Mouse (Mus musculus): ENCODE measurements around the gene Myoz2. TPM values are rescaled to one million over a fixed set of nuclear protein-coding genes. Genes with fewer than 3 reads are reported as not detected.

Gene Myoz2
- total and polyA plus RNA-seq, 3 experiments, result 691 to 1,834 (median 1,454) TPM

DNA sequence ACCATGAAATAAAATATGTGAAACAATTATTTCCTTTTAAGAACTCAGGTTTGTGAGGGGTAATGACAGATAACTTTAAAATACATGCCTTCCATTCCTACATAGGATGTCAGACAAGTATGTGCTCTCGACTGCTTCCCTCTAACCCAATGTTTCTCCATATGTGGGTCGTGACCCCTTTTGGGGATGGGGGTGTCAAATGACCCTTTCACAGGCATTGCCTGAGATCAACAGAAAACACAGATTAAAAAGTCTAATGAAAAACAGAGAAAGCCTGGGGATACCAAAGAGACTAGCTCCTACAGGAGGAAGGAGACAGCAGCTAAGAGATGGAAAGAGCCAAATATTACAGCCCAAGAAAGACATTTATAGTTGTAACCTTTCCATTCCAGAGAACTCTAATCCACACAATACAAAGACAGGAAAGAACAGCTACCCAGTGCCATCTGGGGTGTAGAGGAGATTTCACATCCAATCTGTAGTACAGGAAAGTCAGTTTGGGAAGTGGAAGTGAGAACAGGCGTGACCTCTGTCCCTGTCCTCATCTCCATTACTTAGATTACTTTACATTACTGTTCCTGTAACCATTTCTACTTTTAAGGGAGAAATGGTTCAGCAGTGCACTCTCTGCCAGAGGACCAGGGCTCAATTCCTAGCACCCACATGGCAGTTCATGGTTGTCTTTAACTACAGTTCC is 62.5 kb downstream of the Myoz2 start:
- Histone ChIP-seq H3K4me1 (ENCODE audit: control insufficient read depth, insufficient read depth, low read length) (peaks cover 2% of the 10 kb centered on the region; the same call in 1 of the 2 replicates), H3K79me2 (replicated peaks; ENCODE audit: control insufficient read depth, insufficient read depth, low read length) (no peaks in the 10 kb centered on the region), H3K36me3 (ENCODE audit: control insufficient read depth, insufficient read depth, low read length) (no peaks in the 10 kb centered on the region; the same call in 1 of the 2 replicates), H3K27ac (no peak overlapping the region), H3K4me3 (no peak overlapping the region), H3K27me3 (ENCODE audit: control insufficient read depth, insufficient read depth, low read length) (no peaks in the 10 kb centered on the region), H3K9ac (ENCODE audit: low read depth, low read length) (no peak overlapping the region)
- DNase-seq, result no peak
- 83% methylated on average over 3 of the region's 3 CpGs for WGBS
- intact Hi-C loops (cut with DNase I), result no loop called here
- TF ChIP-seq EP300 (IDR thresholded peaks at IDR 0.05; ENCODE audit: insufficient read depth, low read depth, low read length) (no peak), CTCF (IDR thresholded peaks at IDR 0.05) (no peak), POLR2A (IDR thresholded peaks at IDR 0.05; ENCODE audit: insufficient read depth, low read depth, low read length) (no peak)

DNA sequence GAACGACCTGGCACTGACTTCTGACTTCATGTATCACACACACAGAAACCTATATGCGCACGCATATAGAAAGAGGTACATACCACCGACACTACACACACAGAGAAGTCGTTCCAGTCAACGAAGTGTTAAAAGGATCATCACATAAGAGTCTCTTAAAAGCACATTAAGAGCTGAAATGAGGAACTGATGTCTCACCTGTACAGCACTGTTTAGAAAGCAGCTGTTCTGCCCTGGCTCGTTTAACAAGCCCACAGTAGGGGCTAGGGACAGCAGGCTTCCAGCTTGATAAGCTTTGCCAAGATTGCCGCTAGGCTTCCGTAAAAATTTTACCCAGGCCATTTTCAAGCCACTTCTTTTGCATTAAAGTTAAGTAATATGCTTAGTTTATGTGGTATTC is 66.4 kb downstream of the Myoz2 start:
- no peak overlapping the region for H3K4me3 ChIP-seq
- no peak overlapping the region for H3K9ac ChIP-seq (ENCODE audit: low read depth, low read length)
- H3K36me3 ChIP-seq (ENCODE audit: control insufficient read depth, insufficient read depth, low read length), result no peaks in the 10 kb centered on the region; the same call in 1 of the 2 replicates
- DNase-seq, result no peak
- whole genome bisulfite sequencing, result 90% methylated on average over 9 of the region's 9 CpGs
- no peaks in the 10 kb centered on the region for H3K27me3 ChIP-seq (ENCODE audit: control insufficient read depth, insufficient read depth, low read length)
- intact Hi-C loops (cut with DNase I), result no loop called here
- H3K4me1 ChIP-seq (ENCODE audit: control insufficient read depth, insufficient read depth, low read length), result no peaks in the 10 kb centered on the region
- TF ChIP-seq CTCF (IDR thresholded peaks at IDR 0.05), result no peak
- TF ChIP-seq EP300 (IDR thresholded peaks at IDR 0.05; ENCODE audit: insufficient read depth, low read depth, low read length), result no peak
- no peak for TF ChIP-seq POLR2A (IDR thresholded peaks at IDR 0.05; ENCODE audit: insufficient read depth, low read depth, low read length)
- no peaks in the 10 kb centered on the region for H3K79me2 ChIP-seq (replicated peaks; ENCODE audit: control insufficient read depth, insufficient read depth, low read length)
- no peak overlapping the region for H3K27ac ChIP-seq

DNA sequence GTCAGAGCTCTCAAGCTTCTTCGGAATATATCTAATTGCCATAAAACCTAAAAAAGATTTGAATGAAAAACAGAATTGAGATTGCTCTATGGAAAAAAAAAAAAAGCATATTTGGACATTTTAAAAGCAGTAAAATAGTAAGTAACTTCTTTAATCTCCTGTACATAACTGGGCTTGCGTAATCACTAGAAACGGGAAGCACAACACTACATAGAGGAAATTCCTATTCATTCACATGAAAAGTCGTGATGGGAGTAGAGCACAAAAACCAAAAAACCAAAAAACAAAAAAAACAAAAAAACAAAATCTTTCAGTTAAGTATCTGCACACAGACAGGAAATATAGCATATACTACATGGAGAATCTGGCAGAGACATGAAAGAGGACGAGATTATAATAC is 70.5 kb downstream of the Myoz2 start:
- TF ChIP-seq CTCF (IDR thresholded peaks at IDR 0.05), result no peak
- no peak for TF ChIP-seq EP300 (IDR thresholded peaks at IDR 0.05; ENCODE audit: insufficient read depth, low read depth, low read length)
- no peak for TF ChIP-seq POLR2A (IDR thresholded peaks at IDR 0.05; ENCODE audit: insufficient read depth, low read depth, low read length)
- intact Hi-C loops (cut with DNase I), result no loop called here
- H3K4me1 ChIP-seq (ENCODE audit: control insufficient read depth, insufficient read depth, low read length), result no peaks in the 10 kb centered on the region
- no peak overlapping the region for H3K4me3 ChIP-seq
- H3K79me2 ChIP-seq (replicated peaks; ENCODE audit: control insufficient read depth, insufficient read depth, low read length), result no peaks in the 10 kb centered on the region
- no peaks in the 10 kb centered on the region for H3K27me3 ChIP-seq (ENCODE audit: control insufficient read depth, insufficient read depth, low read length)
- WGBS, result 66% methylated on average over 5 of the region's 5 CpGs
- H3K27ac ChIP-seq, result no peak overlapping the region
- H3K36me3 ChIP-seq (ENCODE audit: control insufficient read depth, insufficient read depth, low read length), result no peaks in the 10 kb centered on the region
- H3K9ac ChIP-seq (ENCODE audit: low read depth, low read length), result no peak overlapping the region
- no peak for DNase-seq

Small RNA genes lying within 50 kb of the gene (microRNA-seq; reads per million reads assigned to microRNA genes)
- 0 reads per million in 2 experiments for gene Gm22066

Other genes with a start within 250 kb of the Myoz2 start
- not detected for gene Fabp2, start 139.9 kb downstream of the Myoz2 start, total RNA-seq (2021)
- not detected in 2 replicates for gene Fabp2, start 139.9 kb downstream of the Myoz2 start, polyA plus RNA-seq (2012; rRNA removed)
- gene Gm10959, start 115.7 kb downstream of the Myoz2 start, total RNA-seq (2021), result not detected
- not detected in 2 replicates for gene Gm10959, start 115.7 kb downstream of the Myoz2 start, polyA plus RNA-seq (2012; rRNA removed)
- 100 to 1,000 TPM in 1 of 2 experiments, 10 to 100 TPM in 1; 90.7 to 100 TPM for gene 1810037I17Rik, start 110.8 kb downstream of the Myoz2 start, total RNA-seq (2021)
- gene 1810037I17Rik, start 110.8 kb downstream of the Myoz2 start, polyA plus RNA-seq (2012; rRNA removed), result 33.7 and 47.7 TPM in 2 replicates
- 1 to 10 TPM; 7.5 to 7.9 TPM for gene Usp53, start 50.5 kb downstream of the Myoz2 start, total RNA-seq (2021)
- gene Usp53, start 50.5 kb downstream of the Myoz2 start, polyA plus RNA-seq (2012; rRNA removed), result 1.9 and 5.0 TPM in 2 replicates
- gene Synpo2, start 201.1 kb upstream of the Myoz2 start, total RNA-seq (2021), result 10 to 100 TPM; 85.8 to 97.5 TPM
- gene Synpo2, start 201.1 kb upstream of the Myoz2 start, polyA plus RNA-seq (2012; rRNA removed), result 19.3 and 27.6 TPM in 2 replicates
- 10 to 100 TPM; 32.9 to 35.9 TPM for gene Sec24d, start 232.4 kb upstream of the Myoz2 start, total RNA-seq (2021)
- gene Sec24d, start 232.4 kb upstream of the Myoz2 start, polyA plus RNA-seq (2012; rRNA removed), result 32.9 and 39.6 TPM in 2 replicates